Mouse (Mus musculus): Measurements from ENCODE around the gene Rnf180.

GRCm38 (mm10) chr13:105198028-105198427 lies 96.6 kb downstream of the Rnf180 start:
- TF ChIP-seq CTCF (IDR thresholded peaks at IDR 0.05 in 2 of 3, conservative IDR thresholded peaks at IDR 0.05 in 1 of 3; ENCODE audit: control insufficient read depth in 1 of 3, insufficient read depth in 1 of 3, low read depth in 2 of 3, low read length in 3 of 3, poor library complexity in 1 of 3, severe bottlenecking in 1 of 3) (no peak), MAX (IDR thresholded peaks at IDR 0.05; ENCODE audit: low read length) (no peak), MEF2A (IDR thresholded peaks at IDR 0.05; ENCODE audit: extremely low read depth, insufficient replicate concordance, low read depth, low read length, poor library complexity, severe bottlenecking) (no peak), TBP (IDR thresholded peaks at IDR 0.05; ENCODE audit: low read depth, low read length) (no peak), POLR2A (IDR thresholded peaks at IDR 0.05; ENCODE audit: control insufficient read depth in 1 of 2, insufficient read depth in 1 of 2, low read depth in 1 of 2, low read length in 2 of 2, poor library complexity in 1 of 2) (no peak), RAD21 (IDR thresholded peaks at IDR 0.05; ENCODE audit: low read depth, low read length) (no peak), BHLHE40 (IDR thresholded peaks at IDR 0.05; ENCODE audit: borderline replicate concordance, low read depth, low read length) (no peak), MAZ (IDR thresholded peaks at IDR 0.05; ENCODE audit: low read depth, low read length) (no peak), GATA1 (IDR thresholded peaks at IDR 0.05; ENCODE audit: low read depth, low read length) (no peak)

Data from MEL (cell line).